Mouse (Mus musculus) neural tube, embryonic 14.5 days (tissue): Measurements from ENCODE around the gene R3hdm1. TPM values are rescaled to one million over a fixed set of nuclear protein-coding genes. Genes with fewer than 3 reads are reported as not detected.

Experiments
- microRNA counts: library from miRNA; unstranded; fragments of <30 nt; microRNA quantifications from one replicate; lab custom pipeline; 2016
- microRNA-seq: library from miRNA; unstranded; fragments of <30 nt; microRNA quantifications from one replicate; pipeline ENCODE4, GENCODE M21; 2016
- polyA plus RNA-seq: library from polyadenylated mRNA; unstranded; fragments of >200 nt; fragmentation: Nextera tagmentation; extraction: Ambion mirVana; gene quantifications from 2 replicates; pipeline ENCODE4 v1.2.1, GENCODE M21; 2014

Gene R3hdm1
- polyA plus RNA-seq, 1 experiment from 2014 or later = 111 TPM

MicroRNA genes within 50 kb of the gene (microRNA counts, 519-probe panel; counts per million panel counts)
- microRNA mmu-miR-128 (lab: Ali Mortazavi, UCI) = 5,235 counts per million, percentile 74 among the panel's probes with 10 or more counts

Small RNAs within 50 kb of the gene (microRNA-seq; reads per million reads assigned to microRNA genes)
- 936 reads per million, percentile 76 among the genes with 10 or more reads in this experiment for gene Mir128-1

Other genes with a start within 250 kb of the R3hdm1 start
- gene Map3k19, start 248.3 kb upstream of the R3hdm1 start, polyA plus RNA-seq = 0.57 and 0.88 TPM in 2 replicates
- 23.3 and 28.5 TPM in 2 replicates for gene Rab3gap1, start 234.5 kb upstream of the R3hdm1 start, polyA plus RNA-seq
- gene Zranb3, start 254 bp upstream of the R3hdm1 start, polyA plus RNA-seq = 4.1 and 4.3 TPM in 2 replicates
- gene Ubxn4, start 140.7 kb downstream of the R3hdm1 start, polyA plus RNA-seq = 71.7 and 72.4 TPM in 2 replicates
- 0.04 and 0.42 TPM in 2 replicates for gene Lct, start 225.0 kb downstream of the R3hdm1 start, polyA plus RNA-seq